Mouse (Mus musculus) neural tube, embryonic 13.5 days (tissue): ENCODE measurements around the gene BC051019. TPM values are rescaled to one million over a fixed set of nuclear protein-coding genes. Genes with fewer than 3 reads are reported as not detected.

Experiments used
- ATAC-seq: fragments of 200-750 bp; cut with Nextera tagmentation; 2 replicates; pipeline ENCODE4 v1.8.0; 2017; ENCODE audit warnings: low read depth, mild to moderate bottlenecking, moderate TSS enrichment, moderate library complexity
- H3K27ac ChIP-seq: fragments of 300-500 bp; sonication (generic); replicated peaks from 2 replicates; pipeline ENCODE4 v1.5.1; 2015; ENCODE audit warnings: moderate library complexity, mild to moderate bottlenecking, inconsistent platforms
- H3K27me3 ChIP-seq: fragments of 300-500 bp; sonication (generic); 2 replicates; pipeline ENCODE4 v1.6.1; 2015; ENCODE audit warnings: mild to moderate bottlenecking, inconsistent platforms
- H3K36me3 ChIP-seq: fragments of 300-500 bp; sonication (generic); 2 replicates; pipeline ENCODE4 v1.6.1; 2015; ENCODE audit warnings: mild to moderate bottlenecking, inconsistent platforms
- H3K4me1 ChIP-seq: fragments of 300-500 bp; sonication (generic); replicated peaks from 2 replicates; pipeline ENCODE4 v1.6.1; 2015; ENCODE audit warnings: inconsistent platforms
- H3K4me2 ChIP-seq: fragments of 300-500 bp; sonication (generic); 2 replicates; pipeline ENCODE4 v1.6.1; 2015; ENCODE audit warnings: inconsistent platforms, mild to moderate bottlenecking, moderate library complexity
- H3K4me3 ChIP-seq: fragments of 300-500 bp; sonication (generic); 2 replicates; pipeline ENCODE4 v1.5.1; 2015; ENCODE audit warnings: mild to moderate bottlenecking, inconsistent platforms
- H3K9ac ChIP-seq: fragments of 300-500 bp; sonication (generic); 2 replicates; pipeline ENCODE4 v1.6.1; 2015; ENCODE audit warnings: moderate library complexity, mild to moderate bottlenecking, inconsistent platforms
- H3K9me3 ChIP-seq: fragments of 300-500 bp; sonication (generic); 2 replicates; pipeline ENCODE4 v1.6.1; 2016; ENCODE audit warnings: inconsistent platforms
- WGBS: fragments of 180-500 bp; shearing (Covaris S2); methylation state at CpG from one replicate; pipeline ENCODE4 v1.1.7; 2015; 5-methylcytosine and 5-hydroxymethylcytosine counted together
- polyA plus RNA-seq: library from polyadenylated mRNA; unstranded; fragments of >200 nt; fragmentation: Nextera tagmentation; extraction: Ambion mirVana; gene quantifications from 2 replicates; pipeline ENCODE4 v1.2.1, GENCODE M21; 2015

BC051019 gene
- polyA plus RNA-seq, 1 experiment from 2014 or later = 0.17 TPM

- Histone ChIP-seq H3K9ac (no peak overlapping the region), H3K4me1 (no peaks in the 10 kb centered on the region), H3K9me3 (no peaks in the 10 kb centered on the region), H3K27ac (no peak overlapping the region), H3K27me3 (no peaks in the 10 kb centered on the region), H3K4me2 (no peak overlapping the region), H3K4me3 (no peak overlapping the region), H3K36me3 (peaks cover 87% of the 10 kb centered on the region)
- no peak for ATAC-seq
- WGBS = 94% methylated on average over 1 of the region's 1 CpGs
These were observed 17.4 kb upstream of the BC051019 start for GRCm38 (mm10) chr7:109741060-109741459.

DNA sequence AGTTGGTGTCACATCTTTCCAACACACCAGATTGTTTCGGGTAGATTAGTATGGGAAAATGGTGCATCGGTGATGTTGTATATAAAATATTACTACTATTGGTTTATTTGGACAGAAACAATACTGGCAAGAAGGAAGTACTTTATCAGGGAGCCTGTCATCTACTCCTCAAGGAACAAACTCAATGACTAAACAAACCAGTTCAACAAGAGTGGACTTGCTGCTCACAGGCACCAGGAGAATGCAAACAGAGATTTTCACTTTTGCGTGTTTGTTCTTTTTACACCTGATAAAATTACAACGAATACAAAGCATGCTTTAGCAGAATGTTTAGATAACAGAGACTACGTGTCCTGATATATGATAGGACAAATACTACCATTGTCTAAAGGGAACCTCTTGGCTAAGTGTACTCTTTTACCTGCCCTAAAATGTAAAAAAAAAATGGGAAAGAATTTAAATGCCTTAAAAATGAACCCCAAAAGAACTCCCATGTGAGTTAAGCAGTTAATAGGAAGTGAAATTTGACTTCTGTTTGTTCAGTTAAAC lies 16.2 kb upstream of the BC051019 start:
- H3K36me3 ChIP-seq = peaks cover 86% of the 10 kb centered on the region
- no peaks in the 10 kb centered on the region for H3K4me1 ChIP-seq
- no peak overlapping the region for H3K9ac ChIP-seq
- H3K4me2 ChIP-seq = no peak overlapping the region
- no peaks in the 10 kb centered on the region for H3K27me3 ChIP-seq
- 92% methylated on average over 5 of the region's 5 CpGs for WGBS
- H3K9me3 ChIP-seq = no peaks in the 10 kb centered on the region
- ATAC-seq = no peak
- no peak overlapping the region for H3K4me3 ChIP-seq
- H3K27ac ChIP-seq = no peak overlapping the region

GRCm38 (mm10) chr7:109734806-109735205 lies 11.2 kb upstream of the BC051019 start:
- Histone ChIP-seq H3K27ac (no peak overlapping the region), H3K9me3 (no peaks in the 10 kb centered on the region), H3K4me1 (0 out of 2 replicates have a peak, but pooled peaks cover 7% of the 10 kb centered on the region), H3K4me2 (no peak overlapping the region), H3K4me3 (no peak overlapping the region), H3K9ac (no peak overlapping the region), H3K36me3 (peaks cover 46% of the 10 kb centered on the region), H3K27me3 (no peaks in the 10 kb centered on the region)
- no peak for ATAC-seq
- 93% methylated on average over 4 of the region's 4 CpGs for WGBS

DNA sequence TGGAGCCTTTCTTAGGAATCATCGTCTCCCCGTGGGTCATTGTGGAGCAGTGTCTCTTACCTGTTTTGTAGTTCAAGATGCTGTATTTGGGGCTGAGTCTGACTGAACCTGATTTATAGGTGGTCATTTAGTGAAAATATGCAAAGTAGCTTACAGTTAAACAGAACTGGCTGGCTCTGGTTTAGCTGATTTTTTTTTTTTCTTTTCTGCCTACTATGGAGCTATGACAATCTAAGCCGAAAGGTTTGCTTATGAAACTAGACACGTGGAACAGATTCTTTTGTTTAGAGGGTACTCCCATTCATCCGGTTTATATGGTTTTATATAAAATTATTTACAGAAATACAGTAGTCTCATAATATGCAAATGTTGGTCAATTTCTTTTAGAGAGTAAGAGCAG lies 8.0 kb upstream of the BC051019 start, which contains the start of gene Ascl3:
TSS of gene Ascl3 (minus strand) at position 101 of the 400 bp plus-strand sequence.
- no peak within 1 kb of the TSS for H3K27ac ChIP-seq
- WGBS = 92% methylated on average over 5 of the region's 5 CpGs

DNA sequence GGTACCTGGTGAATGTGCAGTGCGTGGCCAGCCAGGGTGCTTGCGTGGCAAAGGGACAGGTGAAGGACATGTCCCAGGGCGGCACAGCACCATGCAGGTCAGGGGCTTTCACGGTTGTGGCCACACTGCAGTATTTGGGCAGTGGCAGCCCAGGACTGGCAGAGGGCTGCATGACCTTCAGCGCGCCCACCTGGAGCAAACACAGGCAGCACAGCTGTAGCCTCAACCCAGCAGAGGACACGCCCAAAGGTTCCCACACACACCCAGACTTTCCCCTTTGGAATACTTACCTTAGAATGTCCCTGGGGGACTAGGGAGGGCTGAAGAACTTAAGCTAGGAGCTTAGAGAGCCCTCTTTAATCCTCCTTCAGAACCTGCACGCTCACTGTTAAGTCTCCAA lies 536 bp downstream of the BC051019 start:
- no peaks in the 10 kb centered on the region for H3K27me3 ChIP-seq
- WGBS = 93% methylated on average over 8 of the region's 8 CpGs
- H3K9me3 ChIP-seq = no peaks in the 10 kb centered on the region; the same call in 1 of the 2 replicates
- no peaks in the 10 kb centered on the region for H3K36me3 ChIP-seq
- no peak overlapping the region for H3K27ac ChIP-seq
- H3K9ac ChIP-seq = no peak overlapping the region
- H3K4me1 ChIP-seq = no peaks in the 10 kb centered on the region
- no peak for ATAC-seq
- H3K4me3 ChIP-seq = no peak overlapping the region
- no peak overlapping the region for H3K4me2 ChIP-seq

More for the DNA sequence above, 8.0 kb upstream of the BC051019 start, which contains the start of gene Ascl3:
- peaks cover 22% of the 10 kb centered on the region for H3K36me3 ChIP-seq
- no peak within 1 kb of the TSS for H3K9ac ChIP-seq
- no peak for ATAC-seq
- 0 out of 2 replicates have a peak, but pooled peaks cover 7% of the 10 kb centered on the region for H3K4me1 ChIP-seq
- no peak within 1 kb of the TSS for H3K4me3 ChIP-seq
- H3K27me3 ChIP-seq = no peaks in the 10 kb centered on the region
- no peaks in the 10 kb centered on the region for H3K9me3 ChIP-seq
- H3K4me2 ChIP-seq = no peak within 1 kb of the TSS

- no peak for ATAC-seq
- Histone ChIP-seq H3K36me3 (no peaks in the 10 kb centered on the region), H3K9me3 (no peaks in the 10 kb centered on the region; the same call in 1 of the 2 replicates), H3K4me1 (no peaks in the 10 kb centered on the region), H3K27ac (no peak overlapping the region), H3K27me3 (no peaks in the 10 kb centered on the region), H3K4me2 (no peak overlapping the region), H3K9ac (no peak overlapping the region), H3K4me3 (no peak overlapping the region)
- WGBS = 99% methylated on average over 2 of the region's 2 CpGs
These were observed 1.0 kb downstream of the BC051019 start for GRCm38 (mm10) chr7:109722618-109723017.

- no peak for ATAC-seq
- WGBS = 61% methylated on average over 9 of the region's 9 CpGs
- Histone ChIP-seq H3K27ac (no peak overlapping the region), H3K4me1 (no peaks in the 10 kb centered on the region), H3K4me3 (no peak overlapping the region), H3K27me3 (no peaks in the 10 kb centered on the region), H3K9me3 (no peaks in the 10 kb centered on the region; the same call in 1 of the 2 replicates), H3K9ac (no peak overlapping the region), H3K4me2 (no peak overlapping the region), H3K36me3 (no peaks in the 10 kb centered on the region)
These were observed 4.4 kb downstream of the BC051019 start for GRCm38 (mm10) chr7:109719286-109719685.

DNA sequence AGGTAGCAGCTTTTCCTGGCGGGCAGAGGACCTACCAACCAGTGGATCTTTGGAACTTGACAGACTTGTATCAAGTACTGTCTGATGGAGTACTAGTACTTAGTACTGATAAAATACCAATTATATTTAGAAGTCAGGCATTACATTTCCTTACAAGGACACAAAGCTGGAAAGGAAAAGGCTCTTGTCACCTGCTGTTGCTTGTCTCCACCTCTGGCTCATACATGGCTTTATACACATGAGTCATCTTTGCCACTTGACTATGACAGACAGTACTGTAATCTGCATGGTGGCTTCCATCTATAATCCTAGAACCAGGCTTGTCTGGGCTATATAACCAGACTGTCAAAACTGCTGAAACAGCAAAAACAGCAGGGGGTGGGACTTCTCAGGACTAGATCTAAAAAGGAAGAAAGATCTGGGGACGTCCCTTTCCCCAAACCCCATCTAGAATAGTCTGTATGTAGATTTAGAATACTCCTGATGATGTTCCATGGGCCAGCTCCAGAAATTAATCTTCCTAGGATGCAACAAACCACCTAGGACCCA lies 10.1 kb downstream of the BC051019 start:
- no peaks in the 10 kb centered on the region for H3K4me1 ChIP-seq
- no peak overlapping the region for H3K4me2 ChIP-seq
- 94% methylated on average over 2 of the region's 2 CpGs for WGBS
- no peak for ATAC-seq
- H3K9me3 ChIP-seq = no peaks in the 10 kb centered on the region
- no peak overlapping the region for H3K9ac ChIP-seq
- H3K4me3 ChIP-seq = no peak overlapping the region
- no peak overlapping the region for H3K27ac ChIP-seq
- no peaks in the 10 kb centered on the region for H3K27me3 ChIP-seq
- peaks cover 37% of the 10 kb centered on the region for H3K36me3 ChIP-seq

DNA sequence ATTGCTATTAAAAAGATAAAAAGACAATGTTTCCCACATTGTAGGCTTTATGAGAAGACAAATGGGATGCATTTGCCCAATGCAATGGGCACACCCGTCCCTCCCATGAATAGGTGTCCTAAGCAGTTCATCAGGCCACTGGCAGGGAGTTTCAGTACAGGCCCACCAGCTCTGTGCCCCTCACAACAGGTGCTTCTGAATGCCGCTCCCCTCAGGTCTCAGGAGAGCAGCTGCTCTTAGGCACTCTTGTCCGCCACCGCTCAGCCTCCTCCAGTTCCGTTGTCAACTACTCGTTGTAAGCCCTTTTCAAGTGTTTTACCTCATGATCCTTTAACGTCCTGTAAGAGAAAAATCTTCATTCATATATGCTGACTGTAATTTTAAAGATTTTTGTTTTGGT lies 11.5 kb downstream of the BC051019 start:
- H3K9me3 ChIP-seq = no peaks in the 10 kb centered on the region
- 87% methylated on average over 7 of the region's 7 CpGs for WGBS
- H3K4me2 ChIP-seq = no peak overlapping the region
- peaks cover 37% of the 10 kb centered on the region for H3K36me3 ChIP-seq
- no peaks in the 10 kb centered on the region for H3K27me3 ChIP-seq
- H3K9ac ChIP-seq = no peak overlapping the region
- no peak overlapping the region for H3K27ac ChIP-seq
- no peak overlapping the region for H3K4me3 ChIP-seq
- no peak for ATAC-seq
- H3K4me1 ChIP-seq = no peaks in the 10 kb centered on the region

GRCm38 (mm10) chr7:109710069-109710468 lies 13.6 kb downstream of the BC051019 start:
- Histone ChIP-seq H3K27me3 (no peaks in the 10 kb centered on the region), H3K36me3 (peaks cover 37% of the 10 kb centered on the region), H3K4me1 (no peaks in the 10 kb centered on the region), H3K4me3 (no peak overlapping the region), H3K27ac (no peak overlapping the region), H3K9me3 (no peaks in the 10 kb centered on the region), H3K9ac (no peak overlapping the region), H3K4me2 (no peak overlapping the region)
- 83% methylated on average over 1 of the region's 1 CpGs for WGBS
- no peak for ATAC-seq

DNA sequence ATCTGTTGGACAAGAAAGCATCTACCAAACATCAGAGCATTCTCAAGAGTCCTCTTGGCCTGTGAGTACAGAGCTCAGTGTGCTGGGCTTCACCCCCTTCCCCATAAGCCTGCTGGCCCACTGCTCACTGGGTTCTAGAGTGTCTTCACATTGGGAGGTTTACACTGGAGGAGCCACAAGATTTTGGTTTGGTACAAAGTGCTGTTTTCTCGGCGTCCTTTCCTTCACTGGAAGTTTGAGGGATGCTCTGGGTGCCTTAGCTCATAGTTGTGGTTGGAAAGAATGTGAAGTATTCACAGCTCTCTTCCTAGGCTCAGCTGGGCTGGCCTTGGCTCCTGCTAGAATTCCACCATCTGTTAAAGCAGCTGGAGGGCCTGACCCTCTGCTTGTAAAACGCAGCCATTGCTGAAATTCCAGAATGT lies 14.7 kb downstream of the BC051019 start:
- Histone ChIP-seq H3K27ac (no peak overlapping the region), H3K4me2 (no peak overlapping the region), H3K4me1 (peaks cover 6% of the 10 kb centered on the region; the same call in 1 of the 2 replicates), H3K4me3 (no peak overlapping the region), H3K9ac (no peak overlapping the region), H3K9me3 (no peaks in the 10 kb centered on the region), H3K36me3 (peaks cover 37% of the 10 kb centered on the region), H3K27me3 (no peaks in the 10 kb centered on the region)
- ATAC-seq = no peak
- WGBS = 81% methylated on average over 3 of the region's 3 CpGs

DNA sequence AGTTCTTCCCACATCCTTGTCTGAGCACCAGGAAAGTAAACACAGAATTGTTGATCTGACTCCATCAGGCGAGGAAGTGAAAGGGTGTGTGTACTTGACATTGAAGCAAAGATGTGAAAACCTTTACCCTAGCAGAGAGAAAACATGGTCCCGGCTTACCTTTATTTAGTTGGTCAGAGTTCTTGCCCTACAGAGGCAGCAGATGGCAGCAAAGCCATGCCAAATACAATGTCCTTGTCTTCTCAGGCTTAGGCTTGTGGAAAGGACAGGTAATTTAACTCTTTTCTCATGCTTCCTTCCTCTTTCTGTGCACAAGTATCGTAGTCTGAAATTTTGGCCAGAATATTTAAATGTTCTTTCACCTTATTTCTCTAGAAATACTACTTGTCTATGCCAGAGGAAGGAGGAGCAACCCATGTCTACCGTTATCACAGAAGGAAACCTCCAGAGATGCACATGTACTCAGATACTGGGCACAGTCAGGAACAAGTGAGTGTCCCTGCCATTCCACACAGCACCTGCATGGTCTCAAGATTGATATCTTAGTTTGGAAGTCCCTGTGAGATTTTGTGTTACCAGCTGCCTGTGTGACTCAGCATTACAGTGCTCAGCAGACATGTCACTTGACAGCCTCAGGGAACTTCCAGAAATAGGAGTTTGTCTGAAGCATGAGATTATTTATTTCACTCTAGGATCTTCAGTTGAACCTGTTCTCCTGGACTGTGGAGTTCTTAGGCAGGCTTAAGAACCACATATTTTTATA lies 16.4 kb downstream of the BC051019 start:
- Histone ChIP-seq H3K9me3 (no peaks in the 10 kb centered on the region), H3K27me3 (no peaks in the 10 kb centered on the region), H3K4me3 (no peak overlapping the region), H3K4me1 (peaks cover 14% of the 10 kb centered on the region; the same call in 1 of the 2 replicates), H3K27ac (no peak overlapping the region), H3K4me2 (no peak overlapping the region), H3K9ac (no peak overlapping the region), H3K36me3 (peaks cover 30% of the 10 kb centered on the region)
- no peak for ATAC-seq
- WGBS = 63% methylated on average over 4 of the region's 4 CpGs
